Mouse (Mus musculus): ENCODE measurements at regions not wholly inside any gene's neighbourhood (a gene's known extent, or its start where the extent isn't known, plus 50 kb on each side); places are given as distances from the start of the nearest gene placed in this dataset.

DNA sequence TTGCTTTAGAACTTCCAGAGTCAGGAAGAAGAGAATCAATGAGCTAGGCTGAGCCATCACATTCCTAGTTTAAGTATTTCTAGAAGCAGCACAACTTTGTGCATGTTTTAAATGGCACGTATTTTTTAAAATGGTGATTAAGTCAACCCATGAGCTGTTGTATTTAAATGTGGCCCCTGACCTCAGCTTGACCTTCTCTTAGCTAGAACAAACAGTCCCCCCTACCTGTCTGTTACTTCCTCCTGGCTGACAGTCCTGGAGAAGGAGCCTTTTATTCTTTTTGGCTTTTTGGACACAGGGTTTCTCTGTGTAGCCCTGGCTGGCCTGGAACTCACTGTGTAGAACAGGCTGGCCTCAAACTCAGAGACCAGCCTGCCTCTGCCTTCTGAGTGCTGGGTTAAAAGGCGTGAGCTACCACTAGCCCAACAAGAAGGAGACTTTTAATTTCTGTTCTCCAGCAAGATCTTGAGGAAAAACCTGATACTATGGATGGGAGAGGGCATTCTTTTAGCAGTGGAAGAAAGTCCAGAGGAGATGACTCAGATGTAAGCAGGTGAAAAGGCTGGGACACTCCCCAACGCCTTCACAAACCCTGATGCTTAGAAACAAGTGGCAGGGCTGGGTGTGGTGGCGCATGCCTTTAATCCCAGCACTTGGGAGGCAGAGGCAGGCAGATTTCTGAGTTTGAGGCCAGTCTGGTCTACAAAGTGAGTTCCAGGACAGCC lies 69.3 kb upstream of the Rap1b start:
- in situ Hi-C loops (cut with MboI; ENCODE audit: low pct_unique_long_range_greater_than_20kb) = no loop called here
- TF ChIP-seq CTCF (IDR thresholded peaks at IDR 0.05) = no peak
- DNase-seq (ENCODE audit: low read depth, low spot score) (no peak), ATAC-seq (no peak)
- CTCF ChIA-PET = no interaction called here
- H3K27me3 ChIP-seq = no peaks in the 10 kb centered on the region
- POLR2A ChIA-PET = no interaction called here

DNA sequence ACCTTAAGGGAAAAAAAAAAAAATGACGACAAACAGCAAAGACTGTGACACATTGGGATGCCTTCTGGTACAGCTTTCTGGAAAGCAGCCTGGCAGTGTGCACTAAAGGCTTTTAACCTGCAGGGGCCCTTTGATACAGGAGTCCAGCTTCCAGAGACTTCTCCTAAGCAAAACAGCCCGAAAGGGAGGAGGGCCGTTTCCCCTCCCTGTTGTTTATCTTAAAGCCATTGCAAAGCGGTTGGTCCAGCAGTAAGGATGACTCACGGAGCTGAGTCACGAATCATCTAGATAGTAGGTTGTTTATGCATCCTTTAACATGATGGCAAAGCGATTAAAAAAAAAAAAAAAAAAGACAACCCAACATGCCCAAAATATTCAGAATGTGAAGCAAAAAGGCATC lies 70.4 kb upstream of the Rap1b start:
- no peak for DNase-seq (ENCODE audit: low read depth, low spot score)
- ATAC-seq = no peak
- H3K27me3 ChIP-seq = no peaks in the 10 kb centered on the region
- TF ChIP-seq CTCF (IDR thresholded peaks at IDR 0.05) = no peak
- ChIA-PET CTCF (no interaction called here), POLR2A (no interaction called here)
- in situ Hi-C loops (cut with MboI; ENCODE audit: low pct_unique_long_range_greater_than_20kb) = no loop called here

GRCm38 (mm10) chr10:117917870-117918269 lies 72.0 kb upstream of the Rap1b start:
- ChIA-PET POLR2A (no interaction called here), CTCF (no interaction called here)
- ATAC-seq (no peak), DNase-seq (ENCODE audit: low read depth, low spot score) (no peak)
- in situ Hi-C loops (cut with MboI; ENCODE audit: low pct_unique_long_range_greater_than_20kb) = no loop called here
- no peaks in the 10 kb centered on the region for H3K27me3 ChIP-seq
- TF ChIP-seq CTCF (IDR thresholded peaks at IDR 0.05) = no peak

DNA sequence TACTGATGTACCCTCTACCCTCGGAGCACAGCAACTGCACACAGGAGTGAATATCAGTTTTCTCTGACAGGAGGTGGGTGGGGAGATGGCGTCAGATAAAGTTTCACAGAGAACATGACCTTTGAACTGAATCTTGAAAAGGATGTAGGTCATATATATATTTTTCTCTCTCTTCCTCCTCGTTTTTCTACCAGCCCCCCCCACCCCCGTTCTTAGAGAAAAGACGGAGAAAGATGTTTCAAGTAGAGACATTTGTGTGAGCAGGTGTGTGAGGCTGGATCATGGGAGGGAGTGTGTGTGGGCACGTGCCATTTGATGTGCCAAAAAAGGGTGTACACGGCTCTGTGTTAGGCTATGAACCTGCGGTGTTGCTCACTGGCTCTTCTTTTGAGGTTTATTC lies 72.8 kb upstream of the Rap1b start:
- POLR2A ChIA-PET = no interaction called here
- in situ Hi-C loops (cut with MboI; ENCODE audit: low pct_unique_long_range_greater_than_20kb) = no loop called here
- DNase-seq (ENCODE audit: low read depth, low spot score) = no peak
- no peak for ATAC-seq
- CTCF ChIA-PET = no interaction called here
- no peak for TF ChIP-seq CTCF (IDR thresholded peaks at IDR 0.05)
- H3K27me3 ChIP-seq = no peaks in the 10 kb centered on the region

DNA sequence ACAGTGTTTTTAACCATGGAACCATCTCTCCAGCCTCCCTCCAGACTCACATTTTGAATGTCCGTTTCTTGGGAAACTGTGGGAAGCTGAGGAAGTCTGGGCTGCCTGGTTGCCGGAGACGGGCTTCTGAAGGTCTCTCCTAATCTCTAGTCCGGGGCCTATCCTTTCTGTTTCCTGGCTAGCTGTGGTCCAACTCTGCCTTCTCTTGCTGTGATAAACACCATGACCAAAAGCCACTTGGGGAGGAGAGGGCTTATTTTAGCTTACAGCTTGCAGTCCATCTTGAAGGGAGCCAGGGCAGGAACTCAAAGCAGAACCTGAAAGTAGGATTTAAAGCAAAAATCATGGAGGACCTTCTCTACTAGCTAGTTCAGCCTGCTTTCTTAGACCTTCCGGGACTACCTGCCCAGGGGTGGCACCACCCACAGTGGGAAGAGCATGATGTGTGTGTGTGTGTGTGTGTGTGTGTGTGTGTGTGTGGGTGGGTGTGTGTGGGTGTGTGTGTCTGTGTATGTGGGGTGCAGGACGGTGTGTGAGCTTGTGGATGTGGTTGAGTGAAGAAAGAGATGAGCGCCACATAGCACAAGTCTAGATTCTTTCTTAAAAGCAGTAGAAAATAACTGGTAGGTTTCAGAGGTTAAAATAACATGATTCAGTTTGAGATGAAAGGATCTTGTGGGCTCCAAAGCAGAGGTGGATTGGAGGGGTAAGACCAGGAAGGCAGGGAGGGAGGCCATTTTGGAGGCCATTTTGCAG lies 73.5 kb upstream of the Rap1b start:
- no peak for TF ChIP-seq CTCF (IDR thresholded peaks at IDR 0.05)

DNA sequence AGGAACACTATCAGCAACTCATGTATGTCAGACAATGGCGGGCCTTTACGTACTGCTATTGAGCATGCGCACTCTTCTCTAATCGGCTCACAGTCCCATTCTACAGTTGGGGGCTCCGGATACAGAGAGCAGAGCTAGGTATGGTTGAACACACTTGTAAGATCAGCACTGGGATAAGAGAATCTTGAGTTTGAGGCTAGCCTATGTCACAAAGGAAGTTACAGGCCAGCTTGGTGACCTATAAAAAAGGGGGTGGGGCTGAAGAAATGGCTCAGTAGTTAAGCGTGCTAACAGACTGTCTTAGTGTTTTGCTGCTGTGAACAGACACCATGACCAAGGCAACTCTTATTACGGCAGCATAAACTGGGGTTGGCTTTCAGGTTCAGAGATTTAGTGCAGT lies 79.4 kb upstream of the Rap1b start:
- ATAC-seq (no peak), DNase-seq (ENCODE audit: low read depth, low spot score) (no peak)
- no peaks in the 10 kb centered on the region for H3K27me3 ChIP-seq
- ChIA-PET CTCF (interaction anchor here (0.7 kb wide), 1 partner anchor 15 kb away, joined by 3 read pairs; no protein-coding TSS in a partner anchor), POLR2A (no interaction called here)
- TF ChIP-seq CTCF (IDR thresholded peaks at IDR 0.05) = no peak
- in situ Hi-C loops (cut with MboI; ENCODE audit: low pct_unique_long_range_greater_than_20kb) = no loop called here

More for the DNA sequence above, 73.5 kb upstream of the Rap1b start:
- H3K27me3 ChIP-seq = no peaks in the 10 kb centered on the region
- in situ Hi-C loops (cut with MboI; ENCODE audit: low pct_unique_long_range_greater_than_20kb) = no loop called here
- ATAC-seq (no peak), DNase-seq (ENCODE audit: low read depth, low spot score) (no peak)
- ChIA-PET POLR2A (no interaction called here), CTCF (no interaction called here)

DNA sequence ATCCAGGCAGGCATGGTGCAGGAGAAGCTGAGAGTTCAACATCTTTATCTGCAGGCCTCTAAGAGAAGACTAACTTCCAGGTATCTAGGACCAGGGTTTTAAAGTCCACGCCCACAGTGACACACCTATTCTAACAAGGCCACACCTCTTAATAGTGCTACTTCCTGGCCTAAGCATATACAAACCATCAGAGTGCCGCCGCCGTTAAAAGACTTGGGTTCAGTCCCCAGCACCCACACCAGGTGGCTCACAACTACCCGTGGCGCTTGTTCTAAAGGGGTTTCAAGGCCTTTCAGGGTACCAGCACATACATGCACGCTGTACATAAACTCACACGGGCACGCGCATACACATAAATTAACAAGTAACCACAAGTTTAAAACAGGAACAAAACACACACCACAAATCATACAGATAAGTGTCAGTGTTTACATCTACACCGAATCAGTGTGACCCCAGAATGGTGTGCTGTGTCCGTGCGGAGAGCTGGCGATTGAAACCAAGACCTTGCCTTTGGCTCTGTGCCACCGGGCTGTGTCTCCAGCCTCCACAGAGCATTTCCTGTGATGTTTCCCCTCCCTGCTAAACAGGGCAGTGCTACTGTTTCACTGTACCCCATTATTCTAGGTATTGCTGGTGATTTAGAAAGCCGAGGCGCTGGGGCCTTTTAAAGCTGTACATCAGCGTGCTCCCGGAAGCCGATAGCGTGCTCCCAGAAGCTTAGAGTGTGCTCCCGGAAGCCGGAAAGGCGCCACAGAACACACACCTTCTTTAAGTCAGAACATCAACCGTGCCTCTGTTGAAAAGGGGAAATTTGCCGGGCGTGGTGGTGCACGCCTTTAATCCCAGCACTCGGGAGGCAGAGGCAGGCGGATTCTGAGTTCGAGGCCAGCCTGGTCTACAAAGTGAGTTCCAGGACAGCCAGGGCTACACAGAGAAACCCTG lies 80.0 kb upstream of the Rap1b start:
- TF ChIP-seq CTCF (IDR thresholded peaks at IDR 0.05) = no peak
- in situ Hi-C loops (cut with MboI; ENCODE audit: low pct_unique_long_range_greater_than_20kb) = no loop called here
- ATAC-seq (no peak), DNase-seq (ENCODE audit: low read depth, low spot score) (no peak)
- ChIA-PET POLR2A (no interaction called here), CTCF (no interaction called here)
- no peaks in the 10 kb centered on the region for H3K27me3 ChIP-seq

DNA sequence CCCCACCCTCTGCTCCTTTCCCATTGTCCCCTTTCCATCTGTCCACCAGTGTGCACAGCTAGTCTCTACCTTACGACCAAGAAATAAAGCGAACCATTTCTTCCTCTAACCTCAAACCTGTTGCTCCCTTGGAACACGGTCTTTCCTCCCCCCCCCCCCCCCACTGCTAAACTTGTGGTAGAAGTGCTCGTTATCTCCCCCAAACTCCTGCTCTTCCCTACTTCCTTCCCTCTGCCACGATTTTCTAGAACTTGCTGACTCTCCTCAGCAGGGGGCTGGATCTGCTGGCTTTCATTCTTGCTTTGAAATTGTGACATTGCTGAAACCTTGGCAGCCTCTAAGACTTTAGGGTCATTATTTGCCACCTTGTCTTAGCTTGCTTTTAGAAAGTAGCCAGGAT lies 83.2 kb upstream of the Rap1b start:
- CTCF ChIA-PET = interaction anchor here (1.4 kb wide), 1 partner anchor 25 kb away, joined by 3 read pairs; no protein-coding TSS in a partner anchor
- in situ Hi-C loops (cut with MboI; ENCODE audit: low pct_unique_long_range_greater_than_20kb) = no loop called here
- no peaks in the 10 kb centered on the region for H3K27me3 ChIP-seq
- no peak for DNase-seq (ENCODE audit: low read depth, low spot score)
- POLR2A ChIA-PET = no interaction called here
- TF ChIP-seq CTCF (IDR thresholded peaks at IDR 0.05) = no peak
- ATAC-seq = no peak

- ATAC-seq (no peak), DNase-seq (ENCODE audit: low read depth, low spot score) (no peak)
- ChIA-PET CTCF (no interaction called here), POLR2A (no interaction called here)
- TF ChIP-seq CTCF (IDR thresholded peaks at IDR 0.05) = no peak
- in situ Hi-C loops (cut with MboI; ENCODE audit: low pct_unique_long_range_greater_than_20kb) = no loop called here
- no peaks in the 10 kb centered on the region for H3K27me3 ChIP-seq
These were observed 89.0 kb upstream of the Rap1b start for GRCm38 (mm10) chr10:117934797-117935196.

DNA sequence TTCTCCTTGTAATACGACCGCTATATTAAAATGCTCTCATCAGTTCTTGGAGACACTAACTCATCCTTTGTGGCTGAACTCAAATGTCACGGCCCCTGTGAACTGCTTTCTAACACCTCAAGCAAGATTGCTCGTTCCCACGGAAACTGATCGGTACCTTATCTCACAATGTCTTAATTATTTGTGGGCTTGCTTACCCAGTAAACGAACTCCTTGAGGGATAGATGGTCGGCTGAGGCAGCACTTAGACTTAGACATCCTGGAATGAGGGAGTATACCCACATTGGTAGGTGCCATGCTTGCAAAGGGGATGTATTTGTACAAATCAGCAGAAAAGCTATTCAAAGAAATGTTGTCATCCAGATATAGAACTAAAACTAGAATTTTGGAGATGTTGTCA lies 92.9 kb upstream of the Rap1b start:
- ATAC-seq = no peak
- ChIA-PET CTCF (no interaction called here), POLR2A (no interaction called here)
- no peak for TF ChIP-seq CTCF (IDR thresholded peaks at IDR 0.05)
- DNase-seq (ENCODE audit: low read depth, low spot score) = no peak
- in situ Hi-C loops (cut with MboI; ENCODE audit: low pct_unique_long_range_greater_than_20kb) = no loop called here
- H3K27me3 ChIP-seq = no peaks in the 10 kb centered on the region
